Mouse (Mus musculus): ENCODE measurements at regions not wholly inside any gene's neighbourhood (a gene's known extent, or its start where the extent isn't known, plus 50 kb on each side); places are given as distances from the start of the nearest gene placed in this dataset.

DNA sequence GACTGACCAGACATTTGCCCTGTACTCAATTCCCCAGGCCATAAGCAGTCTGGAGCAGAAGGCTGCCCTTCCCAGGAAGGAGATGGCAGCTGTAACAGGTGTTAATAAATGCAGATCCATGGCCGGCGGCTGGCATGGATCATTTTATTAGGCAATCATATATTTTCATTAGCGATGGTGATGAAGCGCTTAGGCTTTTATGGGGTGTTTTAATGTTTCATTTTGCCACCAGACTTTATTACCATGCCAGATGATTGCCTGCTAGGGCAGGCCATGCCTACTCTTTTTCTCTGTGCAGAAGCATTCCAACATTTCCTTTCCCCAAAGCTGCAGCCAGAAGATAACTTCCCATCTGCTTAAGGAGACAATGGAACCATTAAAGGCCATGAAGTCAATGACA, 596.2 kb downstream of the Gm9195 start:
- DNase-seq (ENCODE audit: low spot score in 2 of 2) = no peak

- no peak for DNase-seq (ENCODE audit: low spot score in 2 of 2)
Measured at GRCm38 (mm10) chr14:71894811-71895210, 596.8 kb downstream of the Gm9195 start.

- no peak for DNase-seq (ENCODE audit: low spot score in 2 of 2)
Measured at GRCm38 (mm10) chr14:71893361-71893760, 598.3 kb downstream of the Gm9195 start.

DNA sequence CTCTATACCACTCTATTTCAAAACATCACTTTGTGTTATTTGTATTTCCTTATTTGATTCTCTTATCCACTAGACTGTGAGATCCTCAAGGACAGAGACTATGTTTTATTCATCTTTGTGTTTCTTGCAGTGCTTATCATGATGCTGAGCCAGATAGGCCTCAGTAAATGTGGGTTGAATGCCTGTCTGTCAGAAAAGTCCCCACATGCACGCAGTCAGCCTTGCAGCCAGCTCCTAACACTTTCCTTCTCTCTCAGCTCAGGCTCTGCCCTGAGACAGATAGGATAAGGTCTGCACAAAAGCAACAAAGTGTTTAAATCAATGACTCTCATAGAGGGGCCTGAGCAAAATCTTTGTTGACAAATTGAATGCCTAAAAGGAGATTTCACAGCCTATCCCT, 600.0 kb downstream of the Gm9195 start:
- DNase-seq (ENCODE audit: low spot score in 2 of 2) = no peak

GRCm38 (mm10) chr14:71882871-71883270, 608.8 kb downstream of the Gm9195 start:
- DNase-seq (ENCODE audit: low spot score in 2 of 2) = no peak

GRCm38 (mm10) chr14:71845546-71845945, 646.1 kb downstream of the Gm9195 start:
- DNase-seq (ENCODE audit: low spot score in 2 of 2) = peak in 1 of 2 experiments; percentile 0

DNA sequence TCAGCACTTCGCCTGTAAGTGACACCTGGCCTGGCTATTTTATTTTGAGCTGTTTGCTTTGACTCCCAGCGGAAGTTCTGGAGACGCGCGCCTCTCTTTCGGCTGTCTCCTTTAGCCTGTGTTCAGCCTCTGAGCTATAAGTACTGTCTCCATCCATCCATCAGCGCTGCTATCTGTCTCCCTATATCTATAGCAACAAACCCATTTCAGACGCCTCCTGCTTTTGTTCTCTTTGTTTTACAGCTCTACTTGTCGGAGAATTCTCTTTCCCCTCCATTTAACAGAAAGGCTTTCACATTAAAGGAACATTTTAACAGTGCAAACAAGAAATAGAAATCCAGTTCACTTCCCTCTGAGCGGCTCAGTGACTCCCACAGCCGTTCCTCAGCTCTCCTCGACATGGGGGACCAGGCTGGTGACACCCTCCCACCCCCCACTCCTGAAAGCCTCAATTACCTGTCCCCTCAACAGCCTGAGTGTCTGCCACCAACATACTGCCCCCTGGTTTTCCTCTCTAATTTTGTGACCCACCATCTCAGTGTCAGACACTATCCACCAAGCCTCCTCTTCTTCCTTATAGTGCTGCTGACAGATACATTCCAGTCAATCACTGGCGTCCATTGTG, 682.7 kb downstream of the Gm9195 start:
- DNase-seq (ENCODE audit: low spot score in 2 of 2) = no peak

- DNase-seq (ENCODE audit: low spot score in 2 of 2) = no peak
Measured at GRCm38 (mm10) chr14:71805624-71806023, 686.0 kb downstream of the Gm9195 start.

- DNase-seq (ENCODE audit: low spot score in 2 of 2) = no peak
Measured at GRCm38 (mm10) chr14:71799861-71800260, 691.8 kb downstream of the Gm9195 start.

DNA sequence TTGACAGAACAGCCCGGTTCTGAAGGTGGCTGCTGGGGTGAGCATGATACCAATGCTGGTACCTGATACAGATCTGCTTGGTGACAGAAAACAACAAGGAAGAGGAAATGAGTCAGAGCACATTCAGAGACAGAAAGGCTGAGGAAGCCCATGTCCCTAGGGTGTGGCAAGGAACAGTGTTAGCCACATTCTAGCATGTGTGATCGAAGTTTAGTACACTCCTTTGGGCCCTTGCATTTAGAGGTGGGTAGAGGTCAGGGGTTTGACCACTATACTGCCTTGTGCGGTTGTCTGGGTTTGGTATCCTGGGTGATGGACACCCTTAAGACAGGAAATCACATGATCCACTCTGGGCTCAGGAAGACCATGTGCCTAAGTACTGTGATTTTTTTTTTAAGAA, 695.9 kb downstream of the Gm9195 start:
- DNase-seq (ENCODE audit: low spot score in 2 of 2) = no peak

- no peak for DNase-seq (ENCODE audit: low spot score in 2 of 2)
Measured at GRCm38 (mm10) chr14:71776990-71777525, 714.6 kb downstream of the Gm9195 start.

DNA sequence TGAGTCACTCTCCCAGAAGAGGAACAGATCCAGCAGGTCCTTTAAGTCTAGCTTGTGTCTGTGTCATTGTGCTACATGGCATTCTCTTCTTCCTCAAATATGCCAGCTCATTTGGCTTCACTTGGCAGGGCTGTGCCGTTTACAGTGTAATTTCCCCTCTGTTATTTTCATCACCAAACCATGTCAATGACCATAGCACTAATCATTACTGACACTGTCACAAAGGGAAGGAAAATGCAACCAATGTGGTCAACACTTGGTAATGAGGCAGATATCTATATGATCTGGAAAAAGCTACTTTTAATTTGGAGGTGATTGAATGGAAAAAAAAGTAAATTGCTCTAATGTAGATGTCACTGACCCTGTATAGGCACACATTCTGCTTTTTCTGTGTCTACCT, 724.8 kb downstream of the Gm9195 start:
- no peak for DNase-seq (ENCODE audit: low spot score in 2 of 2)

DNA sequence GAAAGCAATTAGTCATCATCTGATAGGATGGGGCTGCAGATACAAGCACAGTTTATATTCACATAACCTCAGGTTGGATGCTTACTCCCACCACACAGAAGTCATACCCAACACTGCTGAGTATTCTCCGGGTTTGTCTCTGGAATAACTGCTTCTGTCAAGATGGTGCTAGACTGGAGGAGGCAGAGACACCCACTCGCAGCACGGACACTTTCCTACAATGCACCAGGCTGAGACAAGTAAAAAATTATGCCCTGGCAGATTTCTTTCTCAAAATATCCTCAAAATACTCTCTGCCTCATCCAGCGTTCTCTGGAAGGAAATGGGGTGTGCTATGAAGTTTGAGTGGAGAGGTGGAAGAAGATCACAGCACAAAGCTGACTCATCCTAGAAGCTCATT, 763.1 kb downstream of the Gm9195 start:
- DNase-seq (ENCODE audit: low spot score in 2 of 2) = no peak

- DNase-seq (ENCODE audit: low spot score in 2 of 2) = no peak
Measured at GRCm38 (mm10) chr14:71723526-71723925, 768.1 kb downstream of the Gm9195 start.

- DNase-seq (ENCODE audit: low spot score in 2 of 2) = no peak
Measured at GRCm38 (mm10) chr14:71709528-71710289, 781.9 kb downstream of the Gm9195 start.

- DNase-seq (ENCODE audit: low spot score in 2 of 2) = no peak
Measured at GRCm38 (mm10) chr14:71692752-71693437, 798.7 kb downstream of the Gm9195 start.

DNA sequence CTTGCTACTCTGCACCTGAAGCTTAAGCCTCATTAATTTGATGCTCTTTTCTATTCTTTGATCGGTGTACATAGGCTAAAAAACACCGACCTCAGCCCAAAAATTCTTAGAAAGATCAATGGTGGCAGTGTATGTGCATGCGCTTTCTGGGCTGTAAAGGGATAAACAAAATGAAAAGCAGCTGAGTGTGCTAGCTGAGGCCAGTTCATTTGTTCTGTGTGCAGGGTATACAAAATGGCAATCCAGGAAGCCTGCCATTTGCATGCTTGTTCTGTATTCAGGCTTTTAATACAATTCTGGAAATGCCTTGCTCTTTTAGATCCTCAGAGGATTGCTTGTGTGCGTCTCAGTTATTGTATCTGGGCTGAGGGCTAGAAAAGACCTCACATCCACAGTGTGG, 817.1 kb downstream of the Gm9195 start:
- no peak for DNase-seq (ENCODE audit: low spot score in 2 of 2)

GRCm38 (mm10) chr14:71673837-71674236, 817.8 kb downstream of the Gm9195 start:
- DNase-seq (ENCODE audit: low spot score in 2 of 2) = peak in 1 of 2 experiments; percentile 14

GRCm38 (mm10) chr14:71672481-71672880, 819.2 kb downstream of the Gm9195 start:
- DNase-seq (ENCODE audit: low spot score in 2 of 2) = no peak

- DNase-seq (ENCODE audit: low spot score in 2 of 2) = no peak
Measured at GRCm38 (mm10) chr14:71671994-71672393, 819.6 kb downstream of the Gm9195 start.

DNA sequence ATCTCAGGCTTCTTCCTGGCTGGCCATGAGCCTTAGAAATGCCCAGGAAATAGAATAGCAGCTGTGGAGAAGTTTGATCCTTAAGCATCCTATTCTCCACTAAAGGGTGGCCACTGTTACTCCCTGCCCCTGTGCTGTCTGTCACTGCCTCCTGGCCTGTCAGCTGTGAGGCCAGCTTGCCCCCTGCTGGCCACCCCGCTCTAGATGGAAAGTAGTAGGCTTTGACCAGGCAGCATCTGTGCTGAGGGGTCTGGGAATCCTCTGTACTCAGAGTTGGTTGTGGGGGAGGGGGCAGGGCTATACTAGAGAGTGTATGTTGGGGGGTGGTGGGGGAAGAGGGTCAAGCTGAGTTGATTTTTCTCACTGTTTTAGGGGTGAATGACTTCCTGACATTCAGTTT, 821.2 kb downstream of the Gm9195 start:
- peak; percentile 4 to 35 for DNase-seq (ENCODE audit: low spot score in 2 of 2)

DNA sequence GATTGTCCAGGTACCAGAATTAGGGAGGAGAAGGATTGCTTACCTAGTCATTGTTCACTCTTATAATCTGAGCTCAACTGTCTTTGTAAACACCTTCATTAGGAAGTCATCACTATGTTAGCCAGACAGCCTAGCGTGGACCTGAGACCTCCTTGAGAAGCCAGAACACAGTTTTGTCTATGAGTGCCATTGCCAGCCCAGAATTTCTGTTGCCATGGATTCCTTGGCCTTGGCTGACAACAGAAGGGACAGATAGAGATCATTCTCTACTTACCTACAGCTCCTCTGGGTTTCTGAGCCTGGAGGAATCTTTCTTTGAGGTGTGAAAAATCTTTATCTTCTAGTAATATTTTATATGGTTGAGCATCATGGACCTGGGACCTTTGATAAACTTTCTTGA, 825.0 kb downstream of the Gm9195 start:
- DNase-seq (ENCODE audit: low spot score in 2 of 2) = no peak

- DNase-seq (ENCODE audit: low spot score in 2 of 2) = peak in 1 of 2 experiments; percentile 27
Measured at GRCm38 (mm10) chr14:71660166-71660565, 831.5 kb downstream of the Gm9195 start.

Data from heart, adult 9 months (tissue).